Mouse (Mus musculus): ENCODE results near the gene Smim9.
"Not testable (repeated sequence)": the region's sequence is repeated elsewhere in the genome, so short reads cannot be mapped to it uniquely, and the experiment has no call there.

Gene Smim9

DNA sequence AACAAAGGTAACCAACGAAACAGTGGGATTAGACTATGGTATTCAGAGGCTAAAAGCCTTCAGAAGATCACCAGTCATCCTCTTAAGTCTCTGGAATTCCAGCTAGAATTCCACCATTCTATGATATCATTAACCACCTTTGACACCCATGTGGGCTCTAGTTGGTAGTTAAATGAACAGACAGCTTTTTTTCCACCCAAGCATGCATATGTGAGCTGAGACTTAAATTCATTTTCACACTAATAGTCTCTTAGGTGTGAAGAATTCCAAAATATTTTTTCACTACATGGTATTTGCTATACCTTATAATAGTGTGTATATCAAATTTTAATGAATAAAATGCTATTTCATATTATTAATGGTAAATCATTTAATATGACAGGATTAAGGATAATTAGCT, at the start of gene Smim9:
Smim9 (minus strand) TSS at position 101 of the 400 bp plus-strand sequence.
- no peak for DNase-seq (ENCODE audit: low spot score in 2 of 2)

DNA sequence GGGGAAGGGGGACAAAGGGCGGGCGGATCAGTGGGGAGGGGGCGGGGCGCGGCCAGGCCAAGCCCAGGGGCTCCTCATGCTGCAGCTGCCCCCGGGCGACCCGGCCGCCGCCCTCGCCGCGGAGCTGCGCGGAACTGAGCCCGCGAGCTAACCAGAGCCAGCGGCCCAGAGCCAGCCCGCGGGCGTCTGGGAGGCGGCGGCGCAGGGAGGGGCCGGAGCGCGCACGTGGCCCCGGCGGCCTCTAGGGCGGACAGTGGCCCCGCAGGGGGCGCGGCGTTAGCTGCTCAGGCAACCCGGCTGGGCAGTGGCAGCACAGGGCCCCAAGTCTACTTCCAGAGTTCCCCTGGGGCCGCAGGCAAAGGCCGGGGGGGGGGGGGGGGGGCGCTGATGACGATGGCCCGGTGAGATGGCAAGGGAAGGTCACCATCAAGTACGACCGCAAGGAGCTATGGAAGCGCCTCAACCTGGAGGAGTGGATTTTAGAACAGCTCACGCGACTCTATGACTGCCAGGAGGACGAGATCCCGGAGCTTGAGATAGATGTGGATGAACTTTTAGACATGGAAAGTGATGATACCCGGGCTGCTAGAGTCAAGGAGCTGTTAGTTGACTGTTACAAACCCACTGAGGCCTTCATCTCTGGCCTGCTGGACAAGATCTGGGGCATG, 7.9 kb downstream of the Smim9 start:
- DNase-seq (ENCODE audit: low spot score in 2 of 2): peak; percentile 29 to 50

DNA sequence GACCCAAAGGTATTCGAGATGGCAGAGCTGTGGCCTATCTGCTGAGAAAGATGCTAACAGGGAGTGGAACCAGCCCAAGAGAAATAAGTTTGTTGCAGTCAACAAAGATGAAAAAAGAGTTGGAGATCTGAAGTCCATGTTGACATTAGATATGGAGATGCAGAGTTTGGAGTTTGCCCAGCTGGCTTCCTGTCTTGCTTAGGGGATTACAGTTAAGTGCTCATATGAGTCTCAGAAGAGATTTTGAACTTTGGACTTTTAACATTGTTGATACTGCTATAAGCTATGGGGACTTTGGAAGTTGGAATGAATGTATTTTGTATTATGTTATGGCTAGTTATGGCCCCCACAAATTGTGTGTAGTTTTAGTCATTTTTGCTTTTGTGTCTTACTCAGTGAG, 11.3 kb downstream of the Smim9 start:
- no peak for DNase-seq (ENCODE audit: low spot score in 2 of 2)

GRCm38 (mm10) chrX:75150304-75150703, 13.3 kb downstream of the Smim9 start:
- DNase-seq (ENCODE audit: low spot score in 2 of 2): no peak

GRCm38 (mm10) chrX:75148414-75148813, 15.2 kb downstream of the Smim9 start:
- no peak for DNase-seq (ENCODE audit: low spot score in 2 of 2)

DNA sequence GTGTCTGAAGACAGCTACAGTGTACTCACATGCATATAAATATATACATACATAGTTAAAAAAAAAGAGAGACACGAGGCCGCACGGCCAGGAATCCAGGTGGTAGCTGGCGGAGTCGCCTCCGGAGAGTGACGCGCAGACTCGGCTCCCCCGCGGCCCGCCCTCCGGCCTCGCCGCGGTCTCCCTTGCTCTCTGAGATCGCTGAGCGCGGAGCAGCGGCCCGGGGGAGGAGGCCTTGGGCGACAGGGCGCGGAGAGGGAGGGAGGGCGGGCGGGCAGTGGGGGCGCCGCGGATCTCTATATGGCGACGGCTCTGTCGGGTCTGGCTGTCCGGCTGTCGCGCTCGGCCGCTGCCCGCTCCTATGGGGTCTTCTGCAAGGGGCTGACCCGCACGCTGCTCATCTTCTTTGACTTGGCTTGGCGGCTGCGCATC, 20.4 kb downstream of the Smim9 start:
- DNase-seq (ENCODE audit: low spot score in 2 of 2): not testable (repeated sequence)

DNA sequence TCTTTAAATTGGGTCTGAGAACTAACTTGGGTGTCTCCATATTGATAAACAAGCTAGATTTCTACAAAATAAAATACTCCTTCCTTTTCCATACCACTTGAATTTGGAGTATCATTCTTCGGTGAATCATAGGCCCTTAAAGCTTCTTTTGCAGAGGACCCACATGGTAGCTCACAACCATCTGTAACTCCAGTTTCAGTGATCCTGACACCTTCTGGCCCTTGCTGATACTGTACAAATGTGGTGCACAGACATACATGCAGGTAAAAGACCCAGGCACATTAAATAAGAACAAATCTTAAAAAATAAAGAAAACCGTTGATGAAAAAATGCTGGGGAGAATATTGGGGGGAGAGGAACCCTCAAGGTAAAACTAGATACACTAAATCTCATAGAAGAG, 25.4 kb downstream of the Smim9 start:
- no peak for DNase-seq (ENCODE audit: low spot score in 2 of 2)

GRCm38 (mm10) chrX:75137729-75138128, 25.8 kb downstream of the Smim9 start:
- no peak for DNase-seq (ENCODE audit: low spot score in 2 of 2)

- no peak for DNase-seq (ENCODE audit: low spot score in 2 of 2)
Observed at GRCm38 (mm10) chrX:75136938-75137337, 26.6 kb downstream of the Smim9 start.

DNA sequence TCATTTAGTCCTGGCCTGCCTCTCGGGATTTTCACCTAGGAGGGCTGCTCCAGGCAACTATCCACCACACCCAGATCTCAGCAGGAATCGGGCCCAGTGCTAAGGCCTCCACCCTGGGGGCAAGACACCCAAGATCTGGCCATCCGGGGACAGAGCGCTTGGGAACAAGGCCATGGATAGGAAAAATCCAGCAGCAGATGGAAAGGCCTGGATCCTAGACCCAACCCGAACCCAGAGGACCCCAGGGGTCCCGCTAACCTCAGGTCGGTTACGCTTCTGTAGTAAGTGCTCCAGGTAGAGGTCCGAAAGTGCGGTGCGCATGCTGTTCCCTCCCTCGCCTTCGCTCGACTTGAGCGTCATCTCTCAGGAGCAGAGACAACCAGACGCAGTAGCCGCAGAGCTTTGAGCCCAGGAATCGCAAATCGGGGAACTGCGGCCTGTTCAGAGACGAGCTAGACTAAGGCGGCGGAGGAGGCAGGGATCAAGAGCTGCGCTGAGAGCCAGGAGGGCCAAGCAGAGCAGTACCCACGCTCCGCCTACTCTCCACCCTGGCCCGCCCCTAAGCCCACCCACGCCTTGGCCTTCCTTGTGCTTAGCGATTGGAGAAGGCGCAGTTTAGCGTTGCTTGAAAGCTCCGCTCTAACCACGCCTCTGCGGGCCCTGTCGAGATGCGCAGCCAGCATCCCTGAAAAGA, 33.0 kb downstream of the Smim9 start, which contains the start of gene Mpp1:
Mpp1 (minus strand) TSS at position 550 of the 694 bp plus-strand sequence.
- peak; percentile 80 for DNase-seq (ENCODE audit: low spot score in 2 of 2)

- DNase-seq (ENCODE audit: low spot score in 2 of 2): peak in 1 of 2 experiments; percentile 11
Observed at GRCm38 (mm10) chrX:75129474-75129873, 34.1 kb downstream of the Smim9 start.

DNA sequence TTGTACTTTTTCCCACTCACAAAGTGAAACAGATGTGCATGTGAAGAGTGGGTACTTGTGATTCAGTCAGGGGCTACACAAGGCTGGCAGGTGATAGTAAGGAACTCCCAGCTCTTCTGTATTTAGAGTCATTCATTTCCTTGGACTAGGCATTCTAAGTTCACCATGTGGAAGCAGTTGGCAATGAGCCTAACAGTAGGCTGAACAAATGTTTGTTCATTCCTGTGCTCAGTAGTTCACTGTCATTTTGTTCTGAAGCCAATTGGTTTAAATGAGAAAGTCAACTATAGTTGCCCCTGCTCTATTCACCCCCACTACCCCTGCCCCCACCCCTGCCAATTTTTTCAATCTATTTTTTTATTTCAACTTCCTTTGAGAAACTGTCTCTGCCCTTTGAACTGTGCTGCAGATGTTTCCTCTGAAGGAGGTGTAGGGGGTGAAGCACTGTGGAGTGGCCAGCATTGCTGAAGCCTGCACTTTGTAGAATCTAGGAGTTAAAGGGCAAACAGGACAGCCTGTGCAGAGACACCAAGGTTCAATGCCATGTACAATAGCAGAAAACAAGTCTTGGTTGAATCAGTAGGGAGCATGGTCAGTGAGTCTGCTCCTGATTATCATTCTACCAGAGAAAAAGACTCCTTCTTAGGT, 35.1 kb downstream of the Smim9 start:
- DNase-seq (ENCODE audit: low spot score in 2 of 2): peak in 1 of 2 experiments; percentile 31

DNA sequence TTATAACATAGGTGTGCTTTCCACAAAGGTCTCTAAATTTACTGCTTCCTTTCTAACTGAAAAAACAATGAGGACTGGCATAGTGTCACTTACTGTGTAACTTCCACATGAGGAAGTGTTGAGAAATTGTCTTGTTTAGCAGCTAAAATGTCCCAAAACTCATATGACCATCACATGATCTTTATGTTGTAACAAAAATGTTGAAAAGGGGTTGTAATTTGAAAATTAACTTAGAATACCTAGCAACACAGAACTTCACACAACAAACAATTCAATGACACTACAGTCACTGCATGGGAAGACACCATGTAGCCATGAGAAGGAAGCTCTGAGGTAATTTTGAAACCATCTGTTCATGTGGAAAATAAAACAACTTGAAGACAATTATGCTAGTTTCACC, 36.7 kb downstream of the Smim9 start:
- DNase-seq (ENCODE audit: low spot score in 2 of 2): no peak

DNA sequence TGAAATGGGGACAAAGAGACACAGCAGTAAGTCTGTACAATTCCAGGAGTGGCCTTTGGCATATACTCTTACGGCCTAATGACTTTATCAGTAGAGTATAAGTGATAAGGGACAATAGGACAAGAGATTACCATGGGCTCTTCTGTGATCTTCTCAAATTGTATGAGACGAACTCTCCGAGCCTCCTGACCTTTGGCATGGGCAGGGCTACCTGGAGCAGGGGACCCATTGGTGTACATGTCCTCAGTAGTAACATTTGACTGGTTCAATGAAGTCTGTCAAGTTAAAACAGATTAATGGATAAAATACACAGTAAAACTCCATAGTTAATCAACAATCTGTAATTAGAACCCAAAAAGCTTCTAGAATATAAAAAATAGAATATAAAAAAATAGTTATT, 38.0 kb downstream of the Smim9 start:
- DNase-seq (ENCODE audit: low spot score in 2 of 2): no peak

DNA sequence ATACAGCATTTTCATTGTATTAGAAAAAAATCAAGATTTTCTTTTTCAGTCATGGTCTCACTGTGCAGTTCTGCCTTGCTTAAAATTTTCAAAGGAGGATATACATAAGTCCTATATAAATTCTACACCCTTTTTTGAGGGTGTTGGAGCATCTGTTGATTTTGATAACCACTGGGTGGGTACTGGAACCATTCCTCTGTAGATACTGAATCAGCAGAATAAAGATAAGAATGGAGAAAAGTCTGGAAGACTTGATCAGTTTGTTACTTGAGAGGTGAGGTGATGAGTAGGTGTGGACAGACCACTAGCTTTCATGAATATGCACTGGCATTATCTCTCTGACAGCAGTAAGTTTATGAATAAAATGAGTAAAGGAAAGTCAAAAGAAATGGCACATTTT, 48.0 kb downstream of the Smim9 start:
- DNase-seq (ENCODE audit: low spot score in 2 of 2): no peak

- DNase-seq (ENCODE audit: low spot score in 2 of 2): no peak
Observed at GRCm38 (mm10) chrX:75102293-75102692, 61.3 kb downstream of the Smim9 start.

DNA sequence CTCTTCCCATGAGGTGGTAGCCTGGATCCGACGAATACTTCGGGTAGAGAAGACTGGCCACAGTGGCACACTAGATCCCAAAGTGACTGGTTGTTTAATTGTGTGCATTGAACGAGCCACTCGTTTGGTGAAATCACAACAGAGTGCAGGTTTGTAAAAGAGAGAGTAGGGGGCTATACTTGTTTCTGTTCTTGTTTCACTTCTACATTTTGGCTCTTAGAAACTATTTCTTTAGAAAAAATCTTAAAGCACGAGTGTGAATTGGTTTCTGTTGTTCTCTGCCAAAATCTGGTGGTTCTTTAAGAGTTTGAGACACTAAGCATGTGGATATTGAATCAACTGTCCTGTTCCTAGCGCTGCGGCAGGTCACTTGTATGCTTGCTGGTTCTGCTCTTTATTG, 64.8 kb downstream of the Smim9 start:
- no peak for DNase-seq (ENCODE audit: low spot score in 2 of 2)

- DNase-seq (ENCODE audit: low spot score in 2 of 2): peak in 1 of 2 experiments; percentile 13
Observed at GRCm38 (mm10) chrX:75096163-75096770, 67.3 kb downstream of the Smim9 start.
